Mouse (Mus musculus) induced T-regulatory cell, adult 2 months (primary cell): ENCODE results near the gene Gm17720.
"Not testable (repeated sequence)": the region's sequence is repeated elsewhere in the genome, so short reads cannot be mapped to it uniquely, and the experiment has no call there.

Source experiments
- DNase-seq: peaks from one replicate; pipeline ENCODE4 v3.0.0-alpha.2; 2012; ENCODE audit warnings: low read depth

The Gm17720 gene

DNA sequence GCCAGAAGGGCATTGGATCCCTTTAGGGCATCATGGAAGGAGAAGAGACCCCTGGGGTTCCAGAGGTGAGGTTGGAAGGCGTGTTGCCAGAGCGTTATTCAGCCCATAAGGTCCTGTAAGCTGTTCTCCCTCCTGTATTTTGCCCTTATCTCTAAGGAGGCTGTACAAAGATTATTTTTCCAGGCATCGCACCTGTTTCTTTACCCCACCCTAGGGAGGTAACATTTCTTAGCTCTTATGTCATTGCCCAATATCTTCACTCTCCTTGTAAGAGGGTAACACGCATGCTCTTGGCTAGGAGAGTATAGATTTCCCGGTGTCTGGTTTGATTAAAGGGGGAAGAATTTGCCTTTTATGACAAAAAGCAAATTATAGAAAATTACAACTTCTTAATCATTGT, 62.9 kb downstream of the Gm17720 start, which contains the start of gene Chst4:
Chst4 (minus strand) TSS at position 82 of the 400 bp plus-strand sequence.
- DNase-seq, result no peak

DNA sequence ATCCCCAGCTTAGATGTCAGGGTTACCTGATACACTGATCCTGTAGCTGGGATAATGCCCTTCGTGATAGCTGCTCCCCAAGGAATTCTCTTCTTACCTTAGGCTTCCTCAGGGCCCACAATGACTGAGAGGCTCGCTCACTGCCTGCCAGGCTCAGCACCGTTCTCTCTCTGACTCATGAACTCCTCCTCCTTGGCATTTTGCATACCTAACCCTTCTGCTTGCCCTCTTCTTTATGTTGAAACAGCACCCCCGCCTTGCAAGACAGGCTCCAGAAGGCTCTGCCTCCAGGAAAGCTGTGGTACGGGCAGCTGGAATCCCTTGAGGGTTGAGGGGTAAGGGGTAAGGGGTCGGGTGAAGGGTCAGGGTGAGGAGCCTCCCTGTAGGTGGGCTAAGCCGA, 63.3 kb downstream of the Gm17720 start:
- no peak for DNase-seq

DNA sequence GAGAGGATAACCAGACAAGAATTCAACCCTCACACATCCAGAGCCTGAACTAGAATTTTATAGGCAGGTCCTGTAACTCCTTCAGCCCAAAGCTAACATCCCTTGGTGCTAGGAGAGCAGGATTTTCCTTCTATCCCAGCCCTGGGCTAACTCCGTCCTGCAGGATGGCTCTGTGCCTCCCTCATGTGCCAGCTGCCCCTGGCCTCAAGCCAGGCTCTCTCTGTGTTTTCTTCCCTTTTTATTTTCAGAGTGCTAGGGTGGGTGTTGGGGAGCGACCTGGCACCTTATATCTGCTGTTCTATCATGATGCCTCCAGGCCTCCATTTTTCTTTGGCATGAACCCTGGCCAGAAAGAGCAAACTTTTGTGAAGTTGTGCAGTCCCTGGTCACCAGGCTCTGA, 66.4 kb downstream of the Gm17720 start:
- DNase-seq, result no peak

DNA sequence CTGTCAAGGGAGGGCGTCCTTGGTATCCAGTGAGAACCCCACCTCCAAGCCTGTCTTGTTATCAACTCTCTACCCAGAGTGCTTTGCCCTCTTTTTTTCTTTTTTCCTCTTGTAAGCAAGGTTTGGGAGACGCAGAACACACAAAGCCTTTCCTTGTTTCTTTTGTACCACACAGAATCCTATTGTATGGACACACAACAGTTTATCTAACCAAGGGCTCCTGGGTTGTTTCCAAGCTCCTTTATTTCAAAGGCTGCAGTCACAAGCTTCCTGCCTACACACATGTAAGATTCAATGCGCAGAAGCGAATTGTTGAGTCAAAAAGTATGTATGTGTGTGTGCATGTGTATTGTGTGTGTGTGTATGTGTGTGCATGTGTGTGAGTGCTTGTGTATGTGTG, 68.2 kb downstream of the Gm17720 start:
- DNase-seq, result no peak

DNA sequence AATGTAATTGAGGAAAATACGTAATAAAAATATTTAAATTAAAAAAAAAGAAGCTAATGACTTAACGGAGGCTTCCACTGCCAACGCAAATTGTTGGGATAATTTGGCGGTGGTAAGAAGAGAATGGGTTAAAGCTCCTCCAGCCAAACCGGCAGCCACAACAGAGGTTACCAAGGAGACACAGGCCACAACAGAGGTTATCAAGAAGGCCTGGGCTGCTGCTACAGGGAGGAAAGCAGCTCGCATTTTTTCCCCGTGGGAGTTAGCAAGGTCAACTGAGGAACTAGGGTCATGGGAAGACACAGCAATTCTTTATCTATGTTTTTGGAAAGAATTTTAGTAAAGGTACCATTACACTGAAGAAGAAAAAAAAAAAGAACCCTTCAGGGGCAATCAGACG, 68.8 kb downstream of the Gm17720 start:
- not testable (repeated sequence) for DNase-seq
